Mouse (Mus musculus) bone marrow, adult 2 months (tissue): Measurements from ENCODE around the gene Zfp248.

Experiments used
- CTCF ChIP-seq: fragments of 200-500 bp; IDR thresholded peaks from 2 replicates; pipeline ENCODE4 v1.5.1; 2011; ENCODE audit warnings: low read length, control low read depth; ENCODE audit not compliant: control insufficient read depth, insufficient read depth
- POLR2A ChIP-seq: fragments of 200-500 bp; IDR thresholded peaks from 2 replicates; pipeline ENCODE4 v1.6.1; 2011; ENCODE audit warnings: low read depth, mild to moderate bottlenecking, control low read depth, low read length, borderline replicate concordance; ENCODE audit not compliant: control insufficient read depth

DNA sequence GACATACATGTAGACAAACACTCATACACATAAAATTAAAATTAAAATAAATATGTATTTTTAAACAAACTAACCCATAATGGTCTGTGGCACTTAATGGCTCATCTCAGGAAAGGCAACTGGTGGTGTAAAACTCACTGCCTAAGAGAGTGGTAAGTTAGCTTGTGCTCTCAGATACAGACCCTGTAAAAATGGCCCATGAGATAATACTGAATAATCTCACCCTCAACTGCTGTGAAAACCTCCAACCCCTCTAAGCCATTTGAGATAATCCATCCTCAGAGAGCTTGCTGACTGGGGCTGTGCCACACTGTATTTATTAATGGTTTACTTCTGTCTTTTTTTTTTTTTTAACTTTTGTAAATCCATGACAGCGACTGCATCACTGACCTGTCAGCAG is 26.8 kb upstream of the Zfp248 start:
- no peak for TF ChIP-seq CTCF
- no peak for TF ChIP-seq POLR2A
